Mouse (Mus musculus) thymus, adult 2 months (tissue): ENCODE measurements around the gene Bub1b.

Experiments
- CTCF ChIP-seq: fragments of 200-500 bp; IDR thresholded peaks from 2 replicates; pipeline ENCODE4 v1.5.1; 2012; ENCODE audit warnings: mild to moderate bottlenecking, control low read depth, low read length, moderate library complexity, borderline replicate concordance; ENCODE audit not compliant: control insufficient read depth, poor library complexity, insufficient read depth; ENCODE audit errors: extremely low read depth
- POLR2A ChIP-seq: fragments of 200-500 bp; IDR thresholded peaks from 2 replicates; pipeline ENCODE4 v1.6.1; 2012; ENCODE audit warnings: mild to moderate bottlenecking, low read length, control low read depth, moderate library complexity; ENCODE audit not compliant: control insufficient read depth, poor library complexity, insufficient read depth; ENCODE audit errors: extremely low read depth

GRCm38 (mm10) chr2:118669245-118669644, 71.2 kb downstream of the Bub1b start:
- TF ChIP-seq POLR2A (no peak), CTCF (no peak)
